Mouse (Mus musculus) small intestine, adult 2 months (tissue): ENCODE results near the gene Fosl1.

Experiments used
- CTCF ChIP-seq: fragments of 200-500 bp; IDR thresholded peaks from 2 replicates; pipeline ENCODE4 v1.5.1; 2012; ENCODE audit warnings: low read depth, mild to moderate bottlenecking, control low read depth, inconsistent platforms, low read length, moderate library complexity, mixed read lengths; ENCODE audit not compliant: insufficient replicate concordance, insufficient read length; ENCODE audit errors: extremely low read depth
- POLR2A ChIP-seq: fragments of 200-500 bp; IDR thresholded peaks from 2 replicates; pipeline ENCODE4 v1.6.1; 2012; ENCODE audit warnings: low read depth, mild to moderate bottlenecking, control low read depth, inconsistent platforms, low read length, moderate library complexity

DNA sequence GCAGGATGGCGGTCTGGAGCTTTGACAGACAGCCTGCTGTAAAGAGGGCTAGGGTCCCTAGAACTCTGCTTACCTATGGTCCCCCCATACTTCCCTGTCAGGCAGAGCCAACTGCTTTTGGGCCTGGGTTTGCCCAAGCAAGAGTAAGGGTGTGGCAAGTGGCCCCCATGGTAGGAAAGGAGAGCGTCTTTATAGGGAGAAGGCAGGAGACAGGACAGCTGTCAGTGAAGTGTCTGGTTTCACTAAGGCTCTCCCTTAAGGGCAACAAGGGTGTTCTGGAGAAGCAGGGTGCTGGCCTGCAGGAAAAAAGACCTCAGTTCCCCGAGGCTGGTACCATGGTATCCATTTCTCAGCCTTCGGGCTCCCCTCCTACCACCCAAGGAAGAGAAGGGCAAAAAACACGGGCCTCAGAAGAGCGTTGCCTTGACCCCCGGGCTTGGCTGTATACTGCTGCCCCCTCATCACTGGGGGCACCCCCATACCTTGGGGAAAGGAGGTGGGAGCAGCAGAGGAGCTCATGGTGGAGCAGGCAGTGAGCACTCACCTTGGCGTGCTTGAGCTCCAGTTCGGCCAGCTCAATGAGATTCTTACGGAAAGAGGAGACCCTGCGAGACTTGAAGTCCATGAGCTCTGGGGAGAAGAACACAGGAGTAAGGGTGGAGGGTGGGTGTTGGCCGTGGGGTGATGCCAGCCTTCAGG, 48.2 kb downstream of the Fosl1 start:
- no peak for TF ChIP-seq CTCF
- no peak for TF ChIP-seq POLR2A
